Mouse (Mus musculus) liver, adult 2 months (tissue): ENCODE results near the gene Me3. TPM values are rescaled to one million over a fixed set of nuclear protein-coding genes. Genes with fewer than 3 reads are reported as not detected.

Source experiments
- DNase-seq: peaks from one replicate; pipeline ENCODE4 v3.0.0-alpha.2; 2011; ENCODE audit warnings: low read depth, low spot score; ENCODE audit errors: extremely low read depth
- H3K27ac ChIP-seq: fragments of 200-500 bp; replicated peaks from 2 replicates; pipeline ENCODE4 v1.5.1; 2012; ENCODE audit warnings: low read depth, mild to moderate bottlenecking, control low read depth, inconsistent platforms, low read length; ENCODE audit not compliant: insufficient read depth
- H3K27me3 ChIP-seq: fragments of 200-500 bp; 2 replicates; pipeline ENCODE4 v1.6.1; 2012; ENCODE audit warnings: mild to moderate bottlenecking, moderate library complexity, low read length, inconsistent platforms; ENCODE audit not compliant: control insufficient read depth, insufficient read depth
- H3K36me3 ChIP-seq: fragments of 200-500 bp; 2 replicates; pipeline ENCODE4 v1.6.1; 2012; ENCODE audit warnings: low read length, inconsistent platforms; ENCODE audit not compliant: control insufficient read depth, insufficient read depth
- H3K4me1 ChIP-seq: fragments of 200-500 bp; 2 replicates; pipeline ENCODE4 v1.6.1; 2011; ENCODE audit warnings: low read length; ENCODE audit not compliant: control insufficient read depth, insufficient read depth
- H3K4me3 ChIP-seq: fragments of 200-500 bp; 2 replicates; pipeline ENCODE4 v1.5.1; 2011; ENCODE audit warnings: low read depth, mild to moderate bottlenecking, control low read depth, low read length, moderate library complexity; ENCODE audit not compliant: insufficient read depth
- H3K79me2 ChIP-seq: fragments of 200-500 bp; 2 replicates; pipeline ENCODE4 v1.6.1; 2012; ENCODE audit warnings: inconsistent platforms, mild to moderate bottlenecking, low read length, moderate library complexity; ENCODE audit not compliant: control insufficient read depth, insufficient read depth
- H3K9ac ChIP-seq: fragments of 200-500 bp; 2 replicates; pipeline ENCODE4 v1.6.1; 2012; ENCODE audit warnings: low read depth, mild to moderate bottlenecking, control low read depth, inconsistent platforms, low read length
- CTCF ChIP-seq: fragments of 200-500 bp; IDR thresholded peaks from 2 replicates; pipeline ENCODE4 v1.5.1; 2011; ENCODE audit warnings: low read depth, low read length, control low read depth
- POLR2A ChIP-seq: fragments of 200-500 bp; IDR thresholded peaks from 2 replicates; pipeline ENCODE4 v1.6.1; 2011; ENCODE audit warnings: low read length, control low read depth; ENCODE audit not compliant: insufficient read depth; ENCODE audit errors: extremely low read depth
- WGBS: fragments of 180-500 bp; shearing (Covaris S2); methylation state at CpG from one replicate; pipeline ENCODE4 v1.1.7; 2018; 5-methylcytosine and 5-hydroxymethylcytosine counted together
- polyA plus RNA-seq: library from polyadenylated mRNA; depleted of rRNA; stranded (reverse); fragments of >200 nt; gene quantifications from 2 replicates; pipeline ENCODE4 v1.2.3, GENCODE M21; 2012
- total RNA-seq: library from RNA; depleted of rRNA; stranded (reverse); fragments of >200 nt; gene quantifications from 2 replicates; pipeline ENCODE4 v1.2.3, GENCODE M21; 2014

Gene Me3
- total and polyA plus RNA-seq, 2 experiments, result 0.06 to 0.28 TPM

DNA sequence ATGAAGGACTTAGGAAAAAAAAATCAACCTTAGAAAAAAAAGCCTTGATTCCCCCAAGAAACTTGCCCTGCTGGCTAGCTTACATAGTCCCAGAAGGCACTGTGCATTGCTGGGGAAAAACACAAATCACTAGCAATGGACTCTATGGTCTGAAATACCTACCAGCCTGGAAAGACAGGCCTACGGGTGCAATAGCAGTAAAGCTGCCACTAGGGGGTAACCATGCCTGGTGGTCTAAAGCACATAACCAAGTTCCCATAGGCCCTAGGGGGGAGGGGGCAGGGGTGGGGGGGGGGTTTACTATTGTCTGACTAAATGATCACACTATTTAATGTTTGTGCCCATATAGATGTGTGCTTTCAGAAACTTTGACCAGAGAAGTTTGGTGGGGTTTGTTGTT is 232.6 kb downstream of the Me3 start:
- TF ChIP-seq CTCF (no peak), POLR2A (no peak)
- H3K27me3 ChIP-seq, result no peaks in the 10 kb centered on the region
- H3K4me3 ChIP-seq, result no peak overlapping the region
- no peak overlapping the region for H3K27ac ChIP-seq
- no peaks in the 10 kb centered on the region for H3K36me3 ChIP-seq
- no peak overlapping the region for H3K9ac ChIP-seq
- WGBS, result 89% methylated on average over 1 of the region's 1 CpGs
- H3K4me1 ChIP-seq, result no peaks in the 10 kb centered on the region
- H3K79me2 ChIP-seq, result no peaks in the 10 kb centered on the region
- DNase-seq, result no peak

DNA sequence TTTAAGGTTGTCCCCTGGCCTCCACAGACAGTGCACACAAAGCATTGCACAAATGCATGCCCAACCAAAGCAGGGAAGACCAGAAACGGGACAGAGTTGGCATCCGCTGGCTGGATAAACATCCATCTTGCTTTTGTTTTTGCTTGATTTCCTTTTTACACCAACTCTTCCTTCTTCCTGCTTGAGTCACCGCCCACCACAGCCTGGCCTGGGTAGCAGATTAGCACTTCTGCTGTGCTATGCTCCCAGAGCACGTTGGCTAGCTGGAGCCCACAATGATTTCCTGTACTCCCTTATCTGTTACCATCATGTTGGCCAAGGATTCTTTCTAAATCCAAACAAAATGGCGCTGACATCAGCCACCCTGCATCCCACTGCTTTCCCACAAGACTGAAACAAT is 235.0 kb downstream of the Me3 start:
- Histone ChIP-seq H3K79me2 (no peaks in the 10 kb centered on the region), H3K36me3 (no peaks in the 10 kb centered on the region), H3K9ac (no peak overlapping the region), H3K27me3 (no peaks in the 10 kb centered on the region), H3K4me3 (no peak overlapping the region), H3K27ac (no peak overlapping the region), H3K4me1 (no peaks in the 10 kb centered on the region)
- no peak for TF ChIP-seq POLR2A
- no peak for TF ChIP-seq CTCF
- 60% methylated on average over 5 of the region's 5 CpGs for WGBS
- no peak for DNase-seq

DNA sequence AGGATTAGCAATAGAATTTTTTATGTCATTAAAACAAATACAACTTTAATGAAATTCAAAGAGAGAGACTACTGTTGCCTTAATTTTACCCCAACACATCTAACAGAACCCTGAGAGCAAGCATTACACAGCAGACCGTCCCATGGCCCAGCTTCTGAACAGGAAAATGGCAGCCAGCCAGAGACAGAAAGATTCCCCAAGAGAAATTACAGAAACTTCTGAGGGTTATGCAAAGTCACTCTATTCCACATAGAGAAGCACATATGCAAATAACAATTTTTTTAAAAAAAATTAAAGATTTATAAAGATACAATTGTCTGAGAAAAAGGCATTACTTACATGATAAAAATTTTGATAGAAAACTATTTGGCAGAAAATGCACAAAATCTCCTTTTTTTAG is 247.5 kb downstream of the Me3 start:
- H3K4me1 ChIP-seq, result no peaks in the 10 kb centered on the region
- H3K9ac ChIP-seq, result no peak overlapping the region
- H3K27me3 ChIP-seq, result no peaks in the 10 kb centered on the region
- no peak for DNase-seq
- TF ChIP-seq CTCF (no peak), POLR2A (no peak)
- WGBS, result 86% methylated on average over 1 of the region's 1 CpGs
- no peaks in the 10 kb centered on the region for H3K79me2 ChIP-seq
- no peaks in the 10 kb centered on the region for H3K36me3 ChIP-seq
- H3K27ac ChIP-seq, result no peak overlapping the region
- no peak overlapping the region for H3K4me3 ChIP-seq

DNA sequence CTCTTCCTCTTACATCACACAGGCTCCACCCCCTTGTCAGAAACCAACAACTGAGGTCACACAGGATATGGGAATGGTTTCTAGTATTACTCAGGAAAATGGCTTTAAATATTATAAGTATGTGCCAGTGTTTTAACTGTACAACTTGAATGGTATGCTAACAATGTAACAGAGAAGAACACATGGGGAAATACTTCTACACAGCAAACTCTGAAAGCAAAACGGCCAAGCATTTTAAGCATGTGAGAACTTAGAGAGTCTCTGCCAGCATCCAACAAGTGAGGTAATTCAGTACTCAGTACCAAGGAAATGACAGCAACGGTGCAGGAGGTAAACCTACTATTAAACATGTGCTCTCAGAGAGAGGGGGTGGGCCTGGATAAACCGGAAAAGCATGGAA is 252.4 kb downstream of the Me3 start:
- WGBS, result 72% methylated on average over 3 of the region's 3 CpGs
- H3K79me2 ChIP-seq, result no peaks in the 10 kb centered on the region
- no peaks in the 10 kb centered on the region for H3K4me1 ChIP-seq
- no peaks in the 10 kb centered on the region for H3K36me3 ChIP-seq
- no peak overlapping the region for H3K27ac ChIP-seq
- H3K27me3 ChIP-seq, result no peaks in the 10 kb centered on the region
- TF ChIP-seq POLR2A (no peak), CTCF (no peak)
- H3K9ac ChIP-seq, result no peak overlapping the region
- DNase-seq, result no peak
- H3K4me3 ChIP-seq, result no peak overlapping the region

DNA sequence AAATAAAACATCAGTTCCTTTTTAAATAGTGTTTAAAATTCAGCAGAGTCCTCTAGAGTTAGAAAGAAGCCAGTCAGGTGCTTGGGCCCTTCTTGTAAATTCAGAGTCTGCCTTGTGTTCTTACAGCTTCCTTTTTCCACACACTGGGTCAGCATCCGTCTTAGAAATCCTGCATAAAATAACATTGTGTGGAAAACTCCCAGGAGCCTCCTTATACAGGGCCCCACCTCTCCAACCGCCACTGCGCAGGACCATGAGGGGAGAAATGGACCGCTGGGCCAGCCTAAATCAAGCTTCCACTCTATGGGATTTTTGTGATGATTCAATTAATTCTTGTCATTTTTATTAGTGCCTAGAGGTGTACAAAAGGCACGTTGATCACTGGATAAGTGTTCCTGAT is 259.2 kb downstream of the Me3 start:
- no peaks in the 10 kb centered on the region for H3K27me3 ChIP-seq
- no peaks in the 10 kb centered on the region for H3K4me1 ChIP-seq
- H3K4me3 ChIP-seq, result no peak overlapping the region
- H3K9ac ChIP-seq, result no peak overlapping the region
- no peaks in the 10 kb centered on the region for H3K36me3 ChIP-seq
- no peaks in the 10 kb centered on the region for H3K79me2 ChIP-seq
- TF ChIP-seq POLR2A (no peak), CTCF (no peak)
- no peak for DNase-seq
- 84% methylated on average over 5 of the region's 5 CpGs for WGBS
- no peak overlapping the region for H3K27ac ChIP-seq

DNA sequence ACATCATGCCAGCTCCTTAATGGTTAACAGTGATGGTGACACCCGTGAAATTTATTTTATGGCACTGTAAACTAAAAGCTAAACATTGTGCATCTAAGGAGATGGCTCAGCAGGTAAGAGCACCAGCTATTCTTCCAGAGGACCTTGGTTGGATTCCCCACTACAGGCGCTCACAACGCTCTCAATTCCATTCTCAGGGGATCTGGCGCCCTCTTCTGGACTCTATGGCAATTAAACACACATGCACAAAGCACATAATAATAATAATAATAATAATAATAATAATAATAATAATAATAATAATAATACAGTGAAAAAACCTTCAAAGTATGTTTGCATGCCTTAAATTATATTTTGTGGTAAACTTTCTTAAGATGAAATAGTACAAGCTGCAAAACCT is 259.7 kb downstream of the Me3 start:
- TF ChIP-seq POLR2A (no peak), CTCF (no peak)
- DNase-seq, result no peak

More for the DNA sequence above, 259.7 kb downstream of the Me3 start:
- no peak overlapping the region for H3K27ac ChIP-seq
- no peaks in the 10 kb centered on the region for H3K27me3 ChIP-seq
- H3K4me3 ChIP-seq, result no peak overlapping the region
- H3K79me2 ChIP-seq, result no peaks in the 10 kb centered on the region
- H3K9ac ChIP-seq, result no peak overlapping the region
- H3K4me1 ChIP-seq, result no peaks in the 10 kb centered on the region
- H3K36me3 ChIP-seq, result no peaks in the 10 kb centered on the region
- 40% methylated on average over 4 of the region's 4 CpGs for WGBS
